Mouse (Mus musculus): ENCODE data around the gene 2310033P09Rik. TPM values are rescaled to one million over a fixed set of nuclear protein-coding genes. Genes with fewer than 3 reads are reported as not detected.

The 2310033P09Rik gene
- polyA plus RNA-seq, 1 experiment from 2014 or later: 36.2 TPM

DNA sequence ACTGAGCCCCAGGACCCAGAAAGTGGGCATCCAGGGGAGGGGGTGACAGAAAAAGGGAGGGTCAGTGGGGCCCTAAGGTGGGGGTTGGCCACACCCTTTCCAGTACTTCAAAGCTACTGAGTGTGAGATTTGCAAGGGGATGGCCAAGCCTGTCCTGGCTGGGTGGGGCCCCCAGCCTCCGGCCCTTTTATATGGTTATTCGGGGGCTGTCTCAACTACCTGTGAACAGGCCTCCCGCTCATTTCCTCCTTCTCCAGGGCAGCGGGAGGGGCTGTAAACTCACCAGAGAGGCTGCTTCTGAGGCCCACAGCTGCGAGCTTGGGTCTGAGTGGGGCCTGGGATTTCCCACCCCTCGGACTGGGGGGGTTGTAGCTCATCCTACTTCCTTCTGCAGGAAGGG is 35.7 kb downstream of the 2310033P09Rik start:
- 48% methylated on average over 6 of the region's 6 CpGs for WGBS
- no peak for ATAC-seq (ENCODE audit: low FRiP score)
- no peak overlapping the region for H3K9ac ChIP-seq
- no peaks in the 10 kb centered on the region for H3K36me3 ChIP-seq (replicated peaks)
- H3K27me3 ChIP-seq: peaks cover 44% of the 10 kb centered on the region
- peaks cover 10% of the 10 kb centered on the region for H3K4me1 ChIP-seq
- H3K27ac ChIP-seq: no peak overlapping the region
- H3K4me3 ChIP-seq (replicated peaks): no peak overlapping the region
- H3K9me3 ChIP-seq: no peaks in the 10 kb centered on the region
- H3K4me2 ChIP-seq: no peak overlapping the region

DNA sequence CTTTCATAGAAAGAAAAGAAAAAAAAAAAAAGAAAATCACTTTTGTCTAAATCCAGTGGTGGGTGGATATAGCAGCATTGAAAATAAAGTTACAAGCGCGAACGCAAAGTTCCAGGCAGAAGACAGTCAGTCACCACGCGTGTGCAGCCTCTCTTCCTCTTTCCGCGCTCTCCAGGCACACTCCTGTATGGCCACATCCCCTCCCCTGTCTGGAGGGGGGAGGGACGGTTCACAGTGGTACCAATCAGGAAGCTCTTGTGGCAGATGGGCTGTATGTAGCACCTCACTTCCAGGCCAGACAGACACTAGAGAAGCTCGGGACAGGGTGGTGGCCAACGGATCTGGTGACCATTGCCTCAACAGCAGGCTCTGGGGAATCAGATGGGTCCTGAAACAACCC is 40.0 kb downstream of the 2310033P09Rik start:
- Histone ChIP-seq H3K36me3 (replicated peaks) (no peaks in the 10 kb centered on the region), H3K4me2 (no peak overlapping the region), H3K9me3 (no peaks in the 10 kb centered on the region), H3K27me3 (peaks cover 24% of the 10 kb centered on the region; the same call in 1 of the 2 replicates), H3K4me1 (no peaks in the 10 kb centered on the region), H3K4me3 (replicated peaks) (no peak overlapping the region), H3K9ac (no peak overlapping the region), H3K27ac (no peak overlapping the region)
- no peak for ATAC-seq (ENCODE audit: low FRiP score)
- WGBS: 77% methylated on average over 10 of the region's 10 CpGs

DNA sequence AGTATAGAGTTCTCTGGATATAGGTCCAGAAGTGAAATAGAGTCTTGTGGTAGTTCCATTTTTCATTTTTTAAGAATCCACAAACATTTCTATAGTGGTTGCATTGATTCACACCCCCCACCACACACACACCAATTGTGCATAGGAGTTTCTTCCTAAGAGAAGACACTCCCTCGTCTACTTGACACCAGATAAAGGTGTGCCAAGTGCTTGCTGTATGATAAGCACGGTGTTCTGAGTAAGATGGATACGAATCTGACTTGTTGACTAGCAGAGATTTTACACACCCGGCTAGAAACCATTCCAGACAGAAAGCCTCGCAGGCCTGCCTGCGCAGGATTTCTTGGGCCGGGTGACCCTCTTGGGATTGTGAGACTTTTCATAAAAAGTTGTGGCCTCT is 51.5 kb downstream of the 2310033P09Rik start:
- peaks cover 13% of the 10 kb centered on the region for H3K4me1 ChIP-seq
- no peaks in the 10 kb centered on the region for H3K9me3 ChIP-seq
- no peak overlapping the region for H3K9ac ChIP-seq
- peaks cover 53% of the 10 kb centered on the region for H3K27me3 ChIP-seq
- H3K4me2 ChIP-seq: no peak overlapping the region
- no peak overlapping the region for H3K4me3 ChIP-seq (replicated peaks)
- no peaks in the 10 kb centered on the region for H3K36me3 ChIP-seq (replicated peaks)
- no peak overlapping the region for H3K27ac ChIP-seq
- no peak for ATAC-seq (ENCODE audit: low FRiP score)
- WGBS: 87% methylated on average over 7 of the region's 7 CpGs

Other genes with a start within 250 kb of the 2310033P09Rik start
- gene Trim11, start 230.2 kb upstream of the 2310033P09Rik start, polyA plus RNA-seq (2016; fragmentation: Nextera tagmentation; extraction: Ambion mirVana): 19.2 and 20.9 TPM in 2 replicates
- not detected in 2 replicates for gene Obscn, start 71.9 kb upstream of the 2310033P09Rik start, polyA plus RNA-seq (2016; fragmentation: Nextera tagmentation; extraction: Ambion mirVana)
- 5.9 and 6.6 TPM in 2 replicates for gene Iba57, start 44.6 kb upstream of the 2310033P09Rik start, polyA plus RNA-seq (2016; fragmentation: Nextera tagmentation; extraction: Ambion mirVana)
- gene Gjc2, start 25.1 kb upstream of the 2310033P09Rik start, polyA plus RNA-seq (2016; fragmentation: Nextera tagmentation; extraction: Ambion mirVana): 0.09 and 0.26 TPM in 2 replicates
- 83.4 and 95.5 TPM in 2 replicates for gene Guk1, start 16.1 kb upstream of the 2310033P09Rik start, polyA plus RNA-seq (2016; fragmentation: Nextera tagmentation; extraction: Ambion mirVana)
- 88.9 and 93.6 TPM in 2 replicates for gene Mrpl55, start 5.8 kb upstream of the 2310033P09Rik start, polyA plus RNA-seq (2016; fragmentation: Nextera tagmentation; extraction: Ambion mirVana)
- 539 and 565 TPM in 2 replicates for gene Arf1, start 19.9 kb downstream of the 2310033P09Rik start, polyA plus RNA-seq (2016; fragmentation: Nextera tagmentation; extraction: Ambion mirVana)
- gene Wnt3a, start 82.4 kb downstream of the 2310033P09Rik start, polyA plus RNA-seq (2016; fragmentation: Nextera tagmentation; extraction: Ambion mirVana): 4.9 and 6.8 TPM in 2 replicates
- gene Wnt9a, start 98.6 kb downstream of the 2310033P09Rik start, polyA plus RNA-seq (2016; fragmentation: Nextera tagmentation; extraction: Ambion mirVana): 4.9 and 5.3 TPM in 2 replicates
- not detected in 2 replicates for gene Prss38, start 167.3 kb downstream of the 2310033P09Rik start, polyA plus RNA-seq (2016; fragmentation: Nextera tagmentation; extraction: Ambion mirVana)
- gene Jmjd4, start 241.7 kb downstream of the 2310033P09Rik start, polyA plus RNA-seq (2016; fragmentation: Nextera tagmentation; extraction: Ambion mirVana): 13.3 and 15.6 TPM in 2 replicates
- gene Snap47, start 242.9 kb downstream of the 2310033P09Rik start, polyA plus RNA-seq (2016; fragmentation: Nextera tagmentation; extraction: Ambion mirVana): 169 and 173 TPM in 2 replicates